Mouse (Mus musculus) embryonic fibroblast, embryonic 13.5 days (primary cell): Measurements from ENCODE around the gene Dgcr2.

ENCODE experiments used
- CTCF ChIP-seq: IDR thresholded peaks from 2 replicates; pipeline ENCODE4 v1.5.1; 2011; ENCODE audit warnings: mild to moderate bottlenecking, control low read depth, low read length, moderate library complexity, borderline replicate concordance; ENCODE audit not compliant: insufficient read depth
- POLR2A ChIP-seq: IDR thresholded peaks from 2 replicates; pipeline ENCODE4 v1.6.1; 2011; ENCODE audit warnings: low read depth, mild to moderate bottlenecking, control low read depth, low read length, moderate library complexity

DNA sequence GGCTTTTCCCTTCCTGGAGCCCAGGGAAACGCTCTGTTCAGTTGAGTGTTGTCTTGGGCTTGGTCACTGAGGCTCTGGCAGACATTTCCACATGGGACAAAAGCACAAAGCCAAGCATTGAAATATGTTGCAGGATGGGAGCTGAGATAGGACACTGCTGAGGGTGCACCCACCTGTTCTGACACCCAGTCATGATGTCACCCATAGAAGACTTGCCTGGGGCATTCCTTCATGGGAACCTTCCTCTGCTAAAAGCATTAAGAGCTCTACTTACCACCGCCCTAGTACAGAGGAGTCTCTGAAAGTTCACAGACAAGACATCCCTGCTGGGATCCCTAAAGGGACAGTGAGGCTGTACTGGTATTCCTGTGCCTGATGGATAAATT, 8.0 kb downstream of the Dgcr2 start:
- TF ChIP-seq CTCF (no peak), POLR2A (no peak)
